Mouse (Mus musculus): ENCODE results near the gene Vasn. TPM values are rescaled to one million over a fixed set of nuclear protein-coding genes. Genes with fewer than 3 reads are reported as not detected.

The Vasn gene
- polyA plus RNA-seq, 1 experiment from 2014 or later = 10.9 TPM

DNA sequence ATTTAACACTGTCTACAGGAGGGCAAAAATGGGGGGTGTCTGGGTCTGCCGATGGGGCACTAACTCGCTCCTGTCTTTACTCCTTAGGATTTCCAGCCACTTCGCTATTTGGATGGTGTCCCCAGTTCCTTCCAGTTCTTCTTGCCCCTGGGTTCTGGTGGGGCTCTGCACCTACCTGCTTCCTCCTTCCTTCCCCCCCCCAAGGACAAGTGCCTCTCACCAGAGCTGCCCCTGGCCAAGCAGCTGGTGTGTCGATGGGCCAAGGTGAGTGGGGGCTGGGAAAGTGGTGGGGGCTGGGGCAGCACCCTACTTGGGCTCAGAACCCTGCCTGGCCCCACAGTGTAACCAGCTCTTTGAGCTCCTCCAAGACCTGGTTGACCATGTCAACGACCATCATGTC lies 28.5 kb upstream of the Vasn start:
- H3K36me3 ChIP-seq = peaks cover 71% of the 10 kb centered on the region
- peaks cover 14% of the 10 kb centered on the region for H3K4me1 ChIP-seq
- no peaks in the 10 kb centered on the region for H3K9me3 ChIP-seq
- 93% methylated on average over 5 of the region's 5 CpGs for WGBS
- H3K27ac ChIP-seq = no peak overlapping the region
- no peaks in the 10 kb centered on the region for H3K27me3 ChIP-seq (replicated peaks)
- no peak overlapping the region for H3K4me2 ChIP-seq (replicated peaks)
- ATAC-seq (ENCODE audit: low FRiP score, low read depth) = no peak
- no peak overlapping the region for H3K4me3 ChIP-seq
- H3K9ac ChIP-seq = no peak overlapping the region

DNA sequence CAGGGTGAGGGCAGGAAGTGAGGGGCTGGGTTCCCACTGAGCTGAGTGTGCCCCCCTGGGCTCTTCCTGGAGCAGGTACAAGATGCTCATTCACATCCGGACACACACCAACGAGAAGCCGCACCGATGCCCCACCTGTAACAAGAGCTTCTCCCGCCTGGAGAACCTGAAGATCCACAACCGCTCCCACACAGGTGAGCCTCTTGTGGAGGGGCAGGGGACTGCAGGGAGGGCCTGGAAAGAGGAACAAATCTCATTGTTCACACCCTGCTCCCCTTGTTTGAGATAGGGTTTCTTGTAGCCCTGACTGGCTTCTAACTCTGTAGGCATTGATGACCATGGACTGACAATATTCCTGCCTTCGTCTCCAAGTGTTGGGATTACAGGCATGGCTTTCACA lies 28.1 kb upstream of the Vasn start:
- H3K4me2 ChIP-seq (replicated peaks) = no peak overlapping the region
- H3K9ac ChIP-seq = no peak overlapping the region
- no peaks in the 10 kb centered on the region for H3K27me3 ChIP-seq (replicated peaks)
- peaks cover 72% of the 10 kb centered on the region for H3K36me3 ChIP-seq
- H3K4me3 ChIP-seq = no peak overlapping the region
- no peak overlapping the region for H3K27ac ChIP-seq
- WGBS = 97% methylated on average over 7 of the region's 7 CpGs
- H3K4me1 ChIP-seq = peaks cover 9% of the 10 kb centered on the region
- no peaks in the 10 kb centered on the region for H3K9me3 ChIP-seq
- ATAC-seq (ENCODE audit: low FRiP score, low read depth) = no peak

- Histone ChIP-seq H3K4me1 (no peaks in the 10 kb centered on the region), H3K4me3 (no peak overlapping the region), H3K27me3 (replicated peaks) (no peaks in the 10 kb centered on the region), H3K36me3 (peaks cover 83% of the 10 kb centered on the region), H3K9me3 (no peaks in the 10 kb centered on the region; the same call in 1 of the 2 replicates), H3K9ac (no peak overlapping the region), H3K27ac (no peak overlapping the region), H3K4me2 (replicated peaks) (no peak overlapping the region)
- WGBS = 89% methylated on average over 9 of the region's 9 CpGs
- ATAC-seq (ENCODE audit: low FRiP score, low read depth) = no peak
Measured at GRCm38 (mm10) chr16:4613736-4614135, 26.0 kb upstream of the Vasn start.

- H3K4me2 ChIP-seq (replicated peaks) = no peak overlapping the region
- WGBS = 95% methylated on average over 3 of the region's 3 CpGs
- H3K27me3 ChIP-seq (replicated peaks) = no peaks in the 10 kb centered on the region
- H3K9me3 ChIP-seq = no peaks in the 10 kb centered on the region; the same call in 1 of the 2 replicates
- H3K27ac ChIP-seq = no peak overlapping the region
- H3K4me1 ChIP-seq = no peaks in the 10 kb centered on the region
- H3K36me3 ChIP-seq = peaks cover 78% of the 10 kb centered on the region
- H3K9ac ChIP-seq = no peak overlapping the region
- ATAC-seq (ENCODE audit: low FRiP score, low read depth) = no peak
- H3K4me3 ChIP-seq = no peak overlapping the region
Measured at GRCm38 (mm10) chr16:4614639-4615038, 25.1 kb upstream of the Vasn start.

DNA sequence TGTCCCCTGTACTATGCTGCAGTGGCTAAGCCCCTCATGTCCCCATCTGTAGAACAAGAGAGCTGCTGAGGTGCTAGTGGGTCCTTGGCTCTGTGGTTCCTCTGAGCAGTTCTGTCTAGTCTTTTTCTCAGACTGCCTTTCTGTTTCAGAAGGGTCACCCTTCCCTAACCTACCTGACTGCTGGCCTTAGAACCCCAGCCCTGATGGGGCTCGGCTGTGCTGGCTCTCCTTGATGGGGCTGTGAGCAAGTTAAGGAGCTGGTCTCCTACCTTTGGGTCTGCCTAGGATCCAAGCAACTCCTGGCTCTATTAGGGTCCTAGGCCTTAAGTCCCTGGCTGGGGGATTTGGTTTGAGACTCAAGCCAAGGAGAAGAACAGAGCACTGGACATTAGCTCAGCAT lies 24.4 kb upstream of the Vasn start:
- Histone ChIP-seq H3K9ac (no peak overlapping the region), H3K27me3 (replicated peaks) (no peaks in the 10 kb centered on the region), H3K36me3 (peaks cover 77% of the 10 kb centered on the region), H3K4me3 (no peak overlapping the region), H3K27ac (no peak overlapping the region), H3K4me1 (no peaks in the 10 kb centered on the region), H3K9me3 (no peaks in the 10 kb centered on the region; the same call in 1 of the 2 replicates), H3K4me2 (replicated peaks) (no peak overlapping the region)
- 90% methylated on average over 1 of the region's 1 CpGs for WGBS
- no peak for ATAC-seq (ENCODE audit: low FRiP score, low read depth)

GRCm38 (mm10) chr16:4616829-4617228 lies 22.9 kb upstream of the Vasn start:
- Histone ChIP-seq H3K4me3 (no peak overlapping the region), H3K9me3 (no peaks in the 10 kb centered on the region; the same call in 1 of the 2 replicates), H3K36me3 (peaks cover 63% of the 10 kb centered on the region), H3K9ac (no peak overlapping the region), H3K4me1 (no peaks in the 10 kb centered on the region), H3K27me3 (replicated peaks) (no peaks in the 10 kb centered on the region), H3K27ac (no peak overlapping the region), H3K4me2 (replicated peaks) (no peak overlapping the region)
- WGBS = 89% methylated on average over 4 of the region's 4 CpGs
- no peak for ATAC-seq (ENCODE audit: low FRiP score, low read depth)

DNA sequence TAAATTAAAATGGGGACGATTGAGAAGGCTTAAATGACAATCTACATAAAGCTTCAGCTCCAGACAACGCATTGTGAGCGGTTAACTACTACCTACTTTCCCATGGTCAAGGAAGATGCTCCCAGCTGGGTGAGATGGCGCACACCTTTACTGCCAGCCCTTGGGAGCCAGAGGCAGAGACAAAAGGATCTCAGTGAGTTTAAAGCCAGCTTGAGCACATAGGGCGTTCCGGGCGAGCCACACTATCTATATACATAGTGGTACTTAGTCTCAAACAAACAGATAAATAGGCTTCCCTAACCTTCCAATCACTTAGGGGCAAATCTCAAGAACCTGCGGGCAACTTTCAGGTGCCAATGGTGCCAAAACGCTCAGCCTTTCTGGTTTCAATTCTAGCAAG lies 15.7 kb upstream of the Vasn start:
- Histone ChIP-seq H3K27ac (peak overlapping the region; percentile 60), H3K9ac (peak overlapping the region; percentile 83), H3K4me3 (peak overlapping the region; percentile 73), H3K4me1 (peaks cover 17% of the 10 kb centered on the region), H3K9me3 (no peaks in the 10 kb centered on the region), H3K36me3 (peaks cover 10% of the 10 kb centered on the region), H3K4me2 (replicated peaks) (peak overlapping the region; percentile 75), H3K27me3 (replicated peaks) (no peaks in the 10 kb centered on the region)
- 24% methylated on average over 9 of the region's 9 CpGs for WGBS
- ATAC-seq (ENCODE audit: low FRiP score, low read depth) = no peak

- H3K27me3 ChIP-seq (replicated peaks) = no peaks in the 10 kb centered on the region
- H3K4me2 ChIP-seq (replicated peaks) = peak within 1 kb of the TSS; percentile 75
- H3K4me1 ChIP-seq = peaks cover 17% of the 10 kb centered on the region
- H3K36me3 ChIP-seq = peaks cover 8% of the 10 kb centered on the region
- under 1% methylated on average over 56 of the region's 56 CpGs for WGBS
- H3K27ac ChIP-seq = peak within 1 kb of the TSS; percentile 60
- H3K4me3 ChIP-seq = peak within 1 kb of the TSS; percentile 73
- peak within 1 kb of the TSS; percentile 83 for H3K9ac ChIP-seq
- H3K9me3 ChIP-seq = no peaks in the 10 kb centered on the region
- peak; percentile 91 for ATAC-seq (ENCODE audit: low FRiP score, low read depth)
Measured at GRCm38 (mm10) chr16:4624481-4625110, 15.1 kb upstream of the Vasn start, which contains the start of gene Pam16. Gene Pam16, minus strand, starts transcription at chr16:4624988.

DNA sequence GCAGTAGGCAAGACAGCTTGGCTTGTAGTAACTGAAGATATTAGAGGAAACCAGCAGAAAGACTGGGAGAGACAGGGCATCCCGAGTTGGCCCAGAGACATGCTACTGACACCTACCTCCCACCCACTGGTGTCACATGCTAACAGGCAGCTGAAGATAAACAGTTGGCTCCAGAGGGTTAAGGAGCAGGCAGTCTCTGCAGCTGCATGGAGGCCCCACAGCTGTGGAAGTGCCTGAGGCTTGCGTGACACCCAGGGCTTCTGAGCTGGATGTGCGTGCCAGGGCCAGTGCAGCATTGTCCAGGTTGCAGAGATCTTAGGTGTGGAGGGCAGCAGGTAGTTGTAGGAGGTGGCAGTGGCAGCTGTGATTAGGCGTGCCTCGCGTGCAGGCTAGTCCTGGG lies 12.6 kb upstream of the Vasn start:
- no peak for ATAC-seq (ENCODE audit: low FRiP score, low read depth)
- H3K4me2 ChIP-seq (replicated peaks) = no peak overlapping the region
- no peak overlapping the region for H3K9ac ChIP-seq
- peaks cover 12% of the 10 kb centered on the region for H3K36me3 ChIP-seq
- H3K9me3 ChIP-seq = no peaks in the 10 kb centered on the region
- 87% methylated on average over 6 of the region's 6 CpGs for WGBS
- no peak overlapping the region for H3K27ac ChIP-seq
- peaks cover 17% of the 10 kb centered on the region for H3K4me1 ChIP-seq
- no peaks in the 10 kb centered on the region for H3K27me3 ChIP-seq (replicated peaks)
- no peak overlapping the region for H3K4me3 ChIP-seq

GRCm38 (mm10) chr16:4628898-4629419 lies 10.8 kb upstream of the Vasn start:
- WGBS = 95% methylated on average over 9 of the region's 9 CpGs
- peaks cover 3% of the 10 kb centered on the region; the same call in 1 of the 2 replicates for H3K4me1 ChIP-seq
- H3K9me3 ChIP-seq = no peaks in the 10 kb centered on the region
- no peaks in the 10 kb centered on the region for H3K27me3 ChIP-seq (replicated peaks)
- H3K27ac ChIP-seq = no peak overlapping the region
- H3K4me3 ChIP-seq = no peak overlapping the region
- H3K9ac ChIP-seq = no peak overlapping the region
- no peak for ATAC-seq (ENCODE audit: low FRiP score, low read depth)
- no peak overlapping the region for H3K4me2 ChIP-seq (replicated peaks)
- H3K36me3 ChIP-seq = peaks cover 26% of the 10 kb centered on the region

GRCm38 (mm10) chr16:4629950-4630349 lies 9.8 kb upstream of the Vasn start:
- WGBS = 23% methylated on average over 6 of the region's 6 CpGs
- H3K36me3 ChIP-seq = peaks cover 31% of the 10 kb centered on the region

DNA sequence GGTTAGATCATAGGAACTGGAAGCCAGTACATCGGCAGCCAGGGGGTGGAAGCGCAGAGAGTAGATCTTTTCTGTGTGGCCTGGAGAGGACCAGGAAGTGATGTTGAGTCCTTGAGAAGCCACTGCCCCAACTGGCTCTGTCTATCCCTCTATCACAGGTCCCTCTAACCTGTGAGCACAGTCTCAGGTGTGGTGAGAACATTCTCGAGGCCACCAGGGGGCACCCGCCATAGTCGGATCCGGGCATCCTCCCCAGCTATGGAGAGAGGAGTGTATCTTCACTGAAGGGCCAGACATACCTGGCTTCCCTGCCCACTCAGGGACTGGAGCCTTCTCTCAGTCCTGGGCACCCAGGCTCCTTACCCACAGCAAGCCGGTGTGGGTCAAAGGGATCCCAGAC lies 7.7 kb upstream of the Vasn start:
- Histone ChIP-seq H3K4me3 (no peak overlapping the region), H3K9ac (no peak overlapping the region), H3K27ac (no peak overlapping the region), H3K36me3 (peaks cover 31% of the 10 kb centered on the region), H3K9me3 (no peaks in the 10 kb centered on the region), H3K27me3 (replicated peaks) (no peaks in the 10 kb centered on the region), H3K4me2 (replicated peaks) (no peak overlapping the region), H3K4me1 (no peaks in the 10 kb centered on the region)
- 49% methylated on average over 7 of the region's 7 CpGs for WGBS
- ATAC-seq (ENCODE audit: low FRiP score, low read depth) = no peak; the same call in 1 of the 2 replicates

More at GRCm38 (mm10) chr16:4629950-4630349, 9.8 kb upstream of the Vasn start:
- no peak overlapping the region for H3K9ac ChIP-seq
- peak; percentile 64; the same call in 1 of the 2 replicates for ATAC-seq (ENCODE audit: low FRiP score, low read depth)
- H3K27ac ChIP-seq = no peak overlapping the region
- H3K27me3 ChIP-seq (replicated peaks) = no peaks in the 10 kb centered on the region
- H3K9me3 ChIP-seq = no peaks in the 10 kb centered on the region
- H3K4me1 ChIP-seq = no peaks in the 10 kb centered on the region
- no peak overlapping the region for H3K4me3 ChIP-seq
- no peak overlapping the region for H3K4me2 ChIP-seq (replicated peaks)

- Histone ChIP-seq H3K36me3 (peaks cover 27% of the 10 kb centered on the region), H3K4me3 (no peak overlapping the region), H3K4me1 (no peaks in the 10 kb centered on the region), H3K27me3 (replicated peaks) (no peaks in the 10 kb centered on the region), H3K9ac (no peak overlapping the region), H3K9me3 (no peaks in the 10 kb centered on the region), H3K4me2 (replicated peaks) (no peak overlapping the region), H3K27ac (no peak overlapping the region)
- 94% methylated on average over 3 of the region's 3 CpGs for WGBS
- no peak for ATAC-seq (ENCODE audit: low FRiP score, low read depth)
Measured at GRCm38 (mm10) chr16:4633661-4634060, 6.1 kb upstream of the Vasn start.

All from neural tube, embryonic 12.5 days (tissue).